Comparison of ENCODE assay signal across 32 mouse cellular contexts in genomic region chr8:105282239-105282638, GRCm38 (mm10). TPM values are rescaled to one million over a fixed set of nuclear protein-coding genes. Genes with fewer than 3 reads are reported as not detected.
"Had no signal": no experiment of that assay in that cellular context is flagged by ENCODE, and none has a peak within 500 bp of the region (broad histone marks: within the 10 kb centered on the region; RNA-seq: fewer than 3 reads in every experiment).

No protein-coding gene starts in this region.

- H3K27ac ChIP-seq: heart, embryonic 13.5 days; heart, embryonic 15.5 days; hindbrain, embryonic 10.5 days; hindbrain, embryonic 12.5 days; hindbrain, embryonic 13.5 days; hindbrain, embryonic 14.5 days; hindbrain, embryonic 15.5 days; hindbrain, postnatal 0 days; intestine, embryonic 15.5 days; kidney, embryonic 15.5 days; kidney, postnatal 0 days; left cerebral cortex, adult 2 months had no signal

- H3K9me3 ChIP-seq: heart, embryonic 13.5 days; heart, embryonic 15.5 days; hindbrain, embryonic 10.5 days; hindbrain, embryonic 12.5 days; hindbrain, embryonic 13.5 days; hindbrain, embryonic 15.5 days; intestine, embryonic 15.5 days; kidney, embryonic 15.5 days had no signal

- H3K4me3 ChIP-seq: heart, embryonic 13.5 days; heart, embryonic 15.5 days; hindbrain, embryonic 10.5 days; hindbrain, embryonic 12.5 days; hindbrain, embryonic 13.5 days; hindbrain, embryonic 15.5 days; intestine, embryonic 15.5 days; kidney, embryonic 15.5 days; left cerebral cortex, adult 2 months had no signal

- DNase-seq: heart, postnatal 10 days; heart, postnatal 14 days; heart, postnatal 36 days; heart, postnatal 4 days; kidney, adult 11 months; kidney, adult 18-20 months; kidney, adult 2 months; kidney, adult 8-10 months; kidney, adult 9 months; kidney, postnatal 10 days; kidney, postnatal 14 days; kidney, postnatal 25 days; kidney, postnatal 36 days; kidney, postnatal 4 days; layer of hippocampus, adult 9-11 months; layer of hippocampus, postnatal 36 days had no signal

- H3K9ac ChIP-seq: heart, embryonic 13.5 days; heart, embryonic 15.5 days; hindbrain, embryonic 12.5 days; hindbrain, embryonic 13.5 days; hindbrain, embryonic 14.5 days; hindbrain, embryonic 15.5 days; intestine, embryonic 15.5 days; kidney, embryonic 15.5 days had no signal

- ATAC-seq: hindbrain, embryonic 16.5 days had no signal

- H3K36me3 ChIP-seq: heart, embryonic 15.5 days; intestine, embryonic 15.5 days had no signal

RNA-seq across cellular contexts. Expression of gene Hsf4, which starts 12.6 kb away (rescaled TPM):
- total RNA-seq: hematopoietic stem cell, adult 5-6 weeks had no signal
- polyA plus RNA-seq: heart, embryonic 13.5 days; hindbrain, embryonic 12.5 days; intestine, embryonic 14.5 days; kidney, embryonic 14.5 days had no signal
